Mouse (Mus musculus): Measurements from ENCODE around the gene Rabif. TPM values are rescaled to one million over a fixed set of nuclear protein-coding genes. Genes with fewer than 3 reads are reported as not detected.
"Not testable (repeated sequence)": the region's sequence is repeated elsewhere in the genome, so short reads cannot be mapped to it uniquely, and the experiment has no call there.

Rabif gene
- polyA plus RNA-seq, 1 experiment = 22.7 TPM

- Histone ChIP-seq H3K9me3 (replicated peaks; ENCODE audit: control insufficient read depth, insufficient read depth, low read length, poor library complexity, severe bottlenecking) (no peaks in the 10 kb centered on the region), H3K36me3 (ENCODE audit: control insufficient read depth, insufficient read depth, low read length, poor library complexity, severe bottlenecking) (no peaks in the 10 kb centered on the region), H3K9ac (ENCODE audit: low read depth, poor library complexity, severe bottlenecking) (no peak overlapping the region), H3K4me1 (ENCODE audit: control insufficient read depth, insufficient read depth, low read length) (peaks cover 2% of the 10 kb centered on the region), H3K27me3 (ENCODE audit: control insufficient read depth, insufficient read depth, low read length, poor library complexity, severe bottlenecking) (no peaks in the 10 kb centered on the region), H3K27ac (ENCODE audit: insufficient read depth, low read length) (no peak overlapping the region), H3K4me3 (ENCODE audit: low read depth, low read length) (no peak overlapping the region; the same call in 1 of the 2 replicates)
- TF ChIP-seq CTCF (IDR thresholded peaks at IDR 0.05; ENCODE audit: low read depth, low read length) (no peak), POLR2A (IDR thresholded peaks at IDR 0.05; ENCODE audit: insufficient read depth, low read length) (no peak), EP300 (IDR thresholded peaks at IDR 0.05; ENCODE audit: insufficient read depth, low read depth, low read length) (no peak)
These were observed 19.6 kb downstream of the Rabif start for GRCm38 (mm10) chr1:134513876-134514590.

DNA sequence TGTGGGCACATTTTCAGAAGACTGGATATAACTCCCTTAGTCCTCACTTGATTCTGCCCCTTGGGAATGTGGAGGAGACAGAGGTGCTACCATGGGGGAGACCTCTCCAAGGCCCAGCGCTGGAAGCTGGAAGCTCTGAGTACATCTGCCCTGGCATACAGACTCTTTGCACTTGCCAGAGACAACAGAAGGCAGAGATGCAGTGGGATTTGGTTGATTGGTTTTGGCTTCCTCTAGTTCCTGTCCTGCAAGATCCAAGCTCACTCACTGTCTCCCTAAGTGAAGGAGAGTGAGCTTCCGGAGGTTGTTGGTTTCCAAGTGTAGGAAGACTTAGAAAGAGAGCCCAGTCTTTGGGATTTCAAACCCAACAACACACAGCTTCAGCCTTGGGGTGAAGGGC is 21.4 kb downstream of the Rabif start:
- H3K9me3 ChIP-seq (replicated peaks; ENCODE audit: control insufficient read depth, insufficient read depth, low read length, poor library complexity, severe bottlenecking) = no peaks in the 10 kb centered on the region
- H3K4me3 ChIP-seq (ENCODE audit: low read depth, low read length) = no peak overlapping the region
- no peaks in the 10 kb centered on the region for H3K36me3 ChIP-seq (ENCODE audit: control insufficient read depth, insufficient read depth, low read length, poor library complexity, severe bottlenecking)
- H3K27me3 ChIP-seq (ENCODE audit: control insufficient read depth, insufficient read depth, low read length, poor library complexity, severe bottlenecking) = no peaks in the 10 kb centered on the region
- H3K4me1 ChIP-seq (ENCODE audit: control insufficient read depth, insufficient read depth, low read length) = no peaks in the 10 kb centered on the region
- TF ChIP-seq POLR2A (IDR thresholded peaks at IDR 0.05; ENCODE audit: insufficient read depth, low read length) (no peak), EP300 (IDR thresholded peaks at IDR 0.05; ENCODE audit: insufficient read depth, low read depth, low read length) (no peak), CTCF (IDR thresholded peaks at IDR 0.05; ENCODE audit: low read depth, low read length) (no peak)
- H3K27ac ChIP-seq (ENCODE audit: insufficient read depth, low read length) = no peak overlapping the region
- no peak overlapping the region for H3K9ac ChIP-seq (ENCODE audit: low read depth, poor library complexity, severe bottlenecking)

DNA sequence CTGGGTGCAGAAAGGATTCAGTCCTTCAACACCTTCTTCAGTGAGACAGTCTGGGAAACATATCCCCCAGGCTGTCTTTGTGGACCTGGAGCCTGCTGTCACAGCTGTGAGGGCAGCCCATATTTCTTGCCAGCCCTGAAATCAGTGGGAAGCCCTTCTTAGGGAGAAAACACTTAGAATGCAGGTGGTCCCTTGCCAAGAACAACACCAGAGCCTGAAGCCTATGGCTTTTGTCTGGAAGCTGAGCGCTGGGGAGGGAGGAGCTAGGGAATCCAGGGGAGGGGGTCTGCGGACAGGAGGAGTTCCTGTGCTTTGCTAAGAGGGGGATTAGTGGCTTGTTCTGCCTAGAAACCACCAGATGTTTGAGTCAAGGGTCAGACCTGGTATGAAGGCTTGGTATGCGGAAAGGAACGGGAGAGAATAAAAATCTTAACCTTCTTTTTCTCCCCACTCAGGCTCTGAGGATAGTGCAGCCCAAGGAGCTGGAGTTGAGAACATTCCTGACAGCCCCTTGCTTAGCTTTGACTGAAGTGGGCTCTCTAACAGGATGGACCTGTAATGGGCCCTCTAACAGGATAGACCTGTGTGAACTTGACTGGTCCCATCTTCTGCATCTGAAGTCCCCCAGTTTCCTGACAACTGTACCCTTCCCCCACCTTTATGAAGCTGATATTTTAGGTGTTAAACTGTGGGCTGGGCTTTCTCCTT is 22.2 kb downstream of the Rabif start:
- TF ChIP-seq CTCF (IDR thresholded peaks at IDR 0.05; ENCODE audit: low read depth, low read length) (no peak), EP300 (IDR thresholded peaks at IDR 0.05; ENCODE audit: insufficient read depth, low read depth, low read length) (no peak), POLR2A (IDR thresholded peaks at IDR 0.05; ENCODE audit: insufficient read depth, low read length) (no peak)
- H3K27ac ChIP-seq (ENCODE audit: insufficient read depth, low read length) = no peak overlapping the region
- no peak overlapping the region for H3K4me3 ChIP-seq (ENCODE audit: low read depth, low read length)
- H3K27me3 ChIP-seq (ENCODE audit: control insufficient read depth, insufficient read depth, low read length, poor library complexity, severe bottlenecking) = no peaks in the 10 kb centered on the region
- no peaks in the 10 kb centered on the region for H3K9me3 ChIP-seq (replicated peaks; ENCODE audit: control insufficient read depth, insufficient read depth, low read length, poor library complexity, severe bottlenecking)
- no peak overlapping the region for H3K9ac ChIP-seq (ENCODE audit: low read depth, poor library complexity, severe bottlenecking)
- H3K36me3 ChIP-seq (ENCODE audit: control insufficient read depth, insufficient read depth, low read length, poor library complexity, severe bottlenecking) = no peaks in the 10 kb centered on the region
- H3K4me1 ChIP-seq (ENCODE audit: control insufficient read depth, insufficient read depth, low read length) = no peaks in the 10 kb centered on the region

DNA sequence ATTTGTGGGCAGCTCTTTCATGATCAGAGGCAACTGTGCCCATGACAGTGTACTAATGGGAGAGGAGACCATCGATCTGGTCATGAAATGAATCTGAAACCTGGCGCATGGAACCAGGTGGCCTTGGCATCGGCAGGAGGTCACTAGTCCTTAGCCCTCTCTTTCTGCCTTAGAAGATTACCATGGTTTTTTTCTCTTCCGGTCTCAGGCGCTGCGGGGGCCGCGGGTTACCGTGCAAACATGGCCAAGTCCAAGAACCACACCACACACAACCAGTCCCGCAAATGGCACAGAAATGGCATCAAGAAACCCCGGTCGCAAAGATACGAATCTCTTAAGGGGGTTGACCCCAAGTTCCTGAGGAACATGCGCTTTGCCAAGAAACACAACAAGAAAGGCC is 23.4 kb downstream of the Rabif start:
- not testable (repeated sequence) for H3K4me3 ChIP-seq (ENCODE audit: low read depth, low read length); H3K9ac ChIP-seq (ENCODE audit: low read depth, poor library complexity, severe bottlenecking); H3K9me3 ChIP-seq (replicated peaks; ENCODE audit: control insufficient read depth, insufficient read depth, low read length, poor library complexity, severe bottlenecking); H3K27ac ChIP-seq (ENCODE audit: insufficient read depth, low read length); H3K27me3 ChIP-seq (ENCODE audit: control insufficient read depth, insufficient read depth, low read length, poor library complexity, severe bottlenecking); H3K4me1 ChIP-seq (ENCODE audit: control insufficient read depth, insufficient read depth, low read length); H3K36me3 ChIP-seq (ENCODE audit: control insufficient read depth, insufficient read depth, low read length, poor library complexity, severe bottlenecking)

DNA sequence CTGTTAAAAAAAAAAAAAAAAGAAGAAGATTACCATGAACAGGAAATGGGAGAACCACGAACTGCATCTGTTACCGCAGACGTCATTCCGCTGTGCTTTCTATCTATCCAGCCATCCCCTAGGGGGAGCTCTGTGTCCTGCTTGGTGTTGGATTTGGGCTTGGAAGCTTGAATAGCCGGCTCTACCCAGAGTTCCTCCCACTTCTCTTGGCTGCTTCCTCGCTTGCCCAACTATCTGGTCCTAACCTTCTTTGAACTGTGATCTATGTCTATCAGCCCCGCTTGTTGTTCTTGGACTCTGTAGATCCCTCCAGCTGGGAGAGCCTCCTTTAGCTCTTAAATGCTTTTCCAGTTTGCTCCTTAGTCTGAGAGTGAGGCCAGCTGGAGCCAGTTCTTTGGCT is 24.2 kb downstream of the Rabif start:
- Histone ChIP-seq H3K9ac (ENCODE audit: low read depth, poor library complexity, severe bottlenecking) (no peak overlapping the region), H3K27me3 (ENCODE audit: control insufficient read depth, insufficient read depth, low read length, poor library complexity, severe bottlenecking) (no peaks in the 10 kb centered on the region), H3K4me3 (ENCODE audit: low read depth, low read length) (no peak overlapping the region), H3K9me3 (replicated peaks; ENCODE audit: control insufficient read depth, insufficient read depth, low read length, poor library complexity, severe bottlenecking) (no peaks in the 10 kb centered on the region), H3K36me3 (ENCODE audit: control insufficient read depth, insufficient read depth, low read length, poor library complexity, severe bottlenecking) (no peaks in the 10 kb centered on the region), H3K4me1 (ENCODE audit: control insufficient read depth, insufficient read depth, low read length) (no peaks in the 10 kb centered on the region), H3K27ac (ENCODE audit: insufficient read depth, low read length) (no peak overlapping the region)
- TF ChIP-seq EP300 (IDR thresholded peaks at IDR 0.05; ENCODE audit: insufficient read depth, low read depth, low read length) = no peak
- TF ChIP-seq POLR2A (IDR thresholded peaks at IDR 0.05; ENCODE audit: insufficient read depth, low read length) = no peak
- peak; percentile 93 for TF ChIP-seq CTCF (IDR thresholded peaks at IDR 0.05; ENCODE audit: low read depth, low read length)

DNA sequence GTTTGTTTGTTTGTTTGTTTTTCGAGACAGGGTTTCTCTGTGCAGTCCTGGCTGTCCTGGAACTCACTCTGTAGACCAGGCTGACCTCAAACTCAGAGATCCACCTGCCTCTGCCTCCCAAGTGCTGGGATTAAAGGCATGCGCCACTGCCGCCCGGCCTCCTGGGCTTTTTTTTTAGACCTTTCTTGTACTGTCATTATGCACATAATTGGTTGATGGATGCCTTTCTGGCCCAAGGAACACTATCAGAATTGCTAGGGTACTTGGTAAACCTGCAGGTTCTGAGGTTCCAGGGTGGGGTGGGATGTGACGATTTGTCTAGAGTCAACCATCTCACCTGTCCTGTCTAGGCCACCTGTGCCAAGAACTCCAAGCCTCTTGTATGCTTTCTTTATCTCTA is 24.8 kb downstream of the Rabif start:
- not testable (repeated sequence) for H3K4me1 ChIP-seq (ENCODE audit: control insufficient read depth, insufficient read depth, low read length); H3K4me3 ChIP-seq (ENCODE audit: low read depth, low read length); H3K27ac ChIP-seq (ENCODE audit: insufficient read depth, low read length); H3K9me3 ChIP-seq (replicated peaks; ENCODE audit: control insufficient read depth, insufficient read depth, low read length, poor library complexity, severe bottlenecking); H3K27me3 ChIP-seq (ENCODE audit: control insufficient read depth, insufficient read depth, low read length, poor library complexity, severe bottlenecking); H3K9ac ChIP-seq (ENCODE audit: low read depth, poor library complexity, severe bottlenecking); H3K36me3 ChIP-seq (ENCODE audit: control insufficient read depth, insufficient read depth, low read length, poor library complexity, severe bottlenecking)

Measured in ES-Bruce4 (cell line).